Mouse (Mus musculus): ENCODE data around the gene Mrpl33. TPM values are rescaled to one million over a fixed set of nuclear protein-coding genes. Genes with fewer than 3 reads are reported as not detected.

Mrpl33 gene
- polyA plus RNA-seq, 1 experiment = 19.5 TPM

- Histone ChIP-seq H3K4me1 (ENCODE audit: control insufficient read depth, insufficient read depth, low read length) (no peaks in the 10 kb centered on the region), H3K4me3 (replicated peaks; ENCODE audit: extremely low read depth, low read depth, low read length) (no peak overlapping the region)
- DNase-seq = no peak
- TF ChIP-seq CTCF (IDR thresholded peaks at IDR 0.05; ENCODE audit: insufficient read depth, low read length) (no peak), POLR2A (IDR thresholded peaks at IDR 0.05; ENCODE audit: borderline replicate concordance, extremely low read depth, low read depth, low read length) (no peak)
- 79% methylated on average over 6 of the region's 6 CpGs for WGBS
Measured at GRCm38 (mm10) chr5:31644847-31645246, 48.1 kb downstream of the Mrpl33 start.

- Histone ChIP-seq H3K4me3 (replicated peaks; ENCODE audit: extremely low read depth, low read depth, low read length) (no peak overlapping the region), H3K4me1 (ENCODE audit: control insufficient read depth, insufficient read depth, low read length) (no peaks in the 10 kb centered on the region)
- WGBS = 94% methylated on average over 6 of the region's 6 CpGs
- DNase-seq = no peak
- TF ChIP-seq POLR2A (IDR thresholded peaks at IDR 0.05; ENCODE audit: borderline replicate concordance, extremely low read depth, low read depth, low read length) = no peak
- TF ChIP-seq CTCF (IDR thresholded peaks at IDR 0.05; ENCODE audit: insufficient read depth, low read length) = no peak
Measured at GRCm38 (mm10) chr5:31645798-31646197, 49.1 kb downstream of the Mrpl33 start.

DNA sequence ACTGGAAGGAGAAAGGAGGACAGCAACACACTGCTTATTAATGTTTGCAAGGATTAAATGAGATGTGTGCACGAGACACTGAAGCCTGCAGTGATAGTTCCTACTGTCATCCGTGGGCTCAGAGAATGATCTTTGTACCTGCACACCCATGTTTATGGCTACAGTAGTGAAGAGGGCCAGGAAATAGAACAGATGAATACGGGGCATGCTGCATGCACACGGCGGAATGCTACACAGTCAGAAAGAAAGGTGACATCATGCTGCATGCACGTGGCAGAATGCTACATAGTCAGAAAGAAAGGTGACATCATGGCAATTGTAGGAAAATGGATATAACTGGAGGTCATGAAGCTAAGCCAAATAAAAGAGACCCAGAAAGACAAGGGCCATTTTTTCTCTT lies 49.8 kb downstream of the Mrpl33 start:
- DNase-seq = no peak
- TF ChIP-seq POLR2A (IDR thresholded peaks at IDR 0.05; ENCODE audit: borderline replicate concordance, extremely low read depth, low read depth, low read length) (no peak), CTCF (IDR thresholded peaks at IDR 0.05; ENCODE audit: insufficient read depth, low read length) (no peak)
- WGBS = 72% methylated on average over 6 of the region's 6 CpGs

GRCm38 (mm10) chr5:31647327-31647726 lies 50.6 kb downstream of the Mrpl33 start:
- TF ChIP-seq CTCF (IDR thresholded peaks at IDR 0.05; ENCODE audit: insufficient read depth, low read length) = no peak
- TF ChIP-seq POLR2A (IDR thresholded peaks at IDR 0.05; ENCODE audit: borderline replicate concordance, extremely low read depth, low read depth, low read length) = no peak
- 53% methylated on average over 2 of the region's 2 CpGs for WGBS
- Histone ChIP-seq H3K4me3 (replicated peaks; ENCODE audit: extremely low read depth, low read depth, low read length) (no peak overlapping the region), H3K4me1 (ENCODE audit: control insufficient read depth, insufficient read depth, low read length) (no peaks in the 10 kb centered on the region)
- no peak for DNase-seq

More for the DNA sequence above, 49.8 kb downstream of the Mrpl33 start:
- no peaks in the 10 kb centered on the region for H3K4me1 ChIP-seq (ENCODE audit: control insufficient read depth, insufficient read depth, low read length)
- H3K4me3 ChIP-seq (replicated peaks; ENCODE audit: extremely low read depth, low read depth, low read length) = no peak overlapping the region

DNA sequence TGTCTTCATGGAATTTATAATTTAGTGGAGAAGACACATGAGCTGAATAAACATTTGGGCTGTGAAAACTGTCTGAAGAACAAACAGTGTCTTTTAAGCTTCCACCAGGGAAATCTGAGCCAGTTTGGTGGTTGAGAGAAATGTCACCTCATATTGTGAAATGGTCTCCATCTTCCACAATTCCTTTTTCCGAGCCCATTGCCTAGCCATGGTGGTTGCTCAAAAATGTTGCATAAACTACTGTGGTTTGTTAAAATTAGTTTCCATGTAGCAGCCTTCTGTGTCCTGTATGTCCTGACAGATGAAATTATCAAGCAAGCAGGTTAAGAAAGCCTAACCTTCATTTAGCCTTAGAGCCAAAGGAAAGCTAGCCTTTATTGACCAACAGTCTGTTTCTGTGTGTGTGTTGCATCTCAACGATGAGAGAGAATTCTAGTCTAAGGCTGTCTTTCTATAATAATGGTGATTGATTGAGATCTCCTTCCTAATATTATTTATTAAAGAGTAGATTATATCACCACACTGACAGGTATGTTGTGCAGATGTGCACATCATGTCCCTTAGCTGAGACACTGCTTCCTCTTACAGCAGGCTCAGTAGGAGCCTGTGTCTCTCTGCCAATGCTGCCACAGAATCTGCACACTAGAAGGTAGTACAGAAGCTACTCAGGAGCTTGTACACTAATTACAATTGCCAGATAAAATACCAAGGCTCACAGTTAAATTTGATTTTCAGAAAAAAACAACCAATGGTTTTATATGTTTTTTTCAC lies 54.0 kb downstream of the Mrpl33 start:
- Histone ChIP-seq H3K4me3 (replicated peaks; ENCODE audit: extremely low read depth, low read depth, low read length) (no peak overlapping the region), H3K4me1 (ENCODE audit: control insufficient read depth, insufficient read depth, low read length) (no peaks in the 10 kb centered on the region)
- TF ChIP-seq POLR2A (IDR thresholded peaks at IDR 0.05; ENCODE audit: borderline replicate concordance, extremely low read depth, low read depth, low read length) = no peak
- no peak for TF ChIP-seq CTCF (IDR thresholded peaks at IDR 0.05; ENCODE audit: insufficient read depth, low read length)
- DNase-seq = no peak
- WGBS = 84% methylated on average over 2 of the region's 2 CpGs

DNA sequence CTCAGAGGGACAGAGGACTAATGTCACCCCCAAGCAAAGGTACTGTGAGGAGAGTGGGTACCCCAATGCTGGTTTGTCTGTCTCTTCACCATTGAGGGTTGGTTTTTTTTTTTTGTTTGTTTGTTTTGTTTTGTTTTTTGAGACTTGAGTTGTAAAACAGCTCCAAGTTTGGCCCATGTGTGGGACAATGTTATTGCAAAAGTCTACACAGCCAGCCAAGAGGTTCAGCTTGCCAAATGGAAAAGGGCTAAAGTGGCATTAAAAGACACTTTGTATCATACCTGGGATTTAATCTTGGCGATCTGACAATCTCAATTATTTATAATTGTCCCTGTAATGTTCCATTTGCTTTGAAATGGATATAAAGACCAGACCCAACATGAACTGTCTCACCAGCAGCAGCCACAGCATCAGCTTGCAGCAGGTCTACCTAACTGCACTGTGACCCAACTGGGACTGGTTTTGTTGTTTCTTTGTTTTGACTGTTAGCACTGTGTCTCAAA lies 59.0 kb downstream of the Mrpl33 start:
- DNase-seq = no peak
- Histone ChIP-seq H3K4me1 (ENCODE audit: control insufficient read depth, insufficient read depth, low read length) (no peaks in the 10 kb centered on the region), H3K4me3 (replicated peaks; ENCODE audit: extremely low read depth, low read depth, low read length) (no peak overlapping the region)
- WGBS = 90% methylated on average over 1 of the region's 1 CpGs
- no peak for TF ChIP-seq CTCF (IDR thresholded peaks at IDR 0.05; ENCODE audit: insufficient read depth, low read length)
- TF ChIP-seq POLR2A (IDR thresholded peaks at IDR 0.05; ENCODE audit: borderline replicate concordance, extremely low read depth, low read depth, low read length) = no peak

DNA sequence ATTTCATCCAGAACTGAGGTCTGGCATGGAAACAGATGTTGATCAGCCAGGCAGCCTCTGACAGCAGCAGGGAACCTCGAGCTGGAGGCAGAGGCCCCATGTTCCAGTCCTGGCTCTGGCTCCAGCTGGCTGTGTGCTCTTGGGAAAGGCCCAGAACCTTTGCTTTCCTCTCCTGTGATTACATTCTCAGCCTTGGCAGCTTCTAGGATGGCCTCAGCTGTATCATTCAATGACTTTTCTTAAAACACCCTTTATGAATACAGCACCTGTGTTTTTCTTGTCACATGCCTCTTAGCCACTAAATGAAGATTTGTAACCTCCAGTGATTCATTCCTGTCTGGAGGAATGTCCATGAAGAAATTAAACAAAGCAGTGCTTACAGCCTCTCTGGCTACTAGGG lies 69.4 kb downstream of the Mrpl33 start:
- TF ChIP-seq CTCF (IDR thresholded peaks at IDR 0.05; ENCODE audit: insufficient read depth, low read length) (no peak), POLR2A (IDR thresholded peaks at IDR 0.05; ENCODE audit: borderline replicate concordance, extremely low read depth, low read depth, low read length) (no peak)
- no peak for DNase-seq
- H3K4me3 ChIP-seq (replicated peaks; ENCODE audit: extremely low read depth, low read depth, low read length) = no peak overlapping the region
- H3K4me1 ChIP-seq (ENCODE audit: control insufficient read depth, insufficient read depth, low read length) = no peaks in the 10 kb centered on the region
- 26% methylated on average over 1 of the region's 1 CpGs for WGBS

GRCm38 (mm10) chr5:31668325-31668968 lies 71.7 kb downstream of the Mrpl33 start:
- no peak for TF ChIP-seq POLR2A (IDR thresholded peaks at IDR 0.05; ENCODE audit: borderline replicate concordance, extremely low read depth, low read depth, low read length)
- no peak for TF ChIP-seq CTCF (IDR thresholded peaks at IDR 0.05; ENCODE audit: insufficient read depth, low read length)
- DNase-seq = no peak
- Histone ChIP-seq H3K4me3 (replicated peaks; ENCODE audit: extremely low read depth, low read depth, low read length) (no peak overlapping the region), H3K4me1 (ENCODE audit: control insufficient read depth, insufficient read depth, low read length) (no peaks in the 10 kb centered on the region)
- WGBS = 91% methylated on average over 13 of the region's 13 CpGs

DNA sequence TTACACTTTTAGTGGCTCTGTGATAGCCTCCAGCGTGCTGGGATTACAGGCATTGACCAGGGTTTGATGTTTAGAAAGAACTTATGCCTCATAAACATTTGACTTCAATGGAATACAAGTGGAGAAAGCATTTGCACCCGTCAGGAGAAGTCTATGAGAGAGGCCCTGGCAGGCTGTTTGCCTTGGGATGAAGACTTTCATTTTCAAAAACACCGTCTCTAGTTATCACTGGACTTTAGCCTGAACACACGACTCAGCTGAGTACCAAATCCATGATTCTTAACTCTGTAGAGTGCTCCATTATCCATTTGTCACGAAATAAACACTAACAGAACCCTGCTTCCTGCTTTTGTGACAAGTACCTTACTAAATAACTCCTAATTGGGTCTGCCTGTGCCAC lies 73.2 kb downstream of the Mrpl33 start:
- TF ChIP-seq CTCF (IDR thresholded peaks at IDR 0.05; ENCODE audit: insufficient read depth, low read length) (no peak), POLR2A (IDR thresholded peaks at IDR 0.05; ENCODE audit: borderline replicate concordance, extremely low read depth, low read depth, low read length) (no peak)
- Histone ChIP-seq H3K4me3 (replicated peaks; ENCODE audit: extremely low read depth, low read depth, low read length) (no peak overlapping the region), H3K4me1 (ENCODE audit: control insufficient read depth, insufficient read depth, low read length) (no peaks in the 10 kb centered on the region)
- WGBS = 58% methylated on average over 5 of the region's 5 CpGs
- no peak for DNase-seq

DNA sequence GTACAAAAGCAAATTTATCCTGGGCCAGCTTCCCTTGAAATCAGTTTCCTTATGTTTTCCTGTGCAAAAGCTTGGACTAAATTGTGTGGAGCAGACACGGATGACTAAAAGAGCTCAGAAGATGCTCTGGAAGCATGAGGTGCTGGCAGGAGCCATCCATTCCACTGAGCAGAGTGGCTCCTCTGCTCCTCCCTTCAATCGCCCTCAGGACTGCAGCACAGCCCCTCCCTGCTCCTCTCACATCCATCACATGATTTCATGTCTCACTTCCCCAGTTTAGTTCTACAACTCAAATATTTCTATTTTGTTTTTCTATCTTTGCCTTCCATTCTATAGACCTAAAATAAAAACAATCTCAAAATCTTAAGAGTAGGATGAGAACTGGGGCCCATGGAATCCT lies 74.4 kb downstream of the Mrpl33 start:
- 66% methylated on average over 2 of the region's 2 CpGs for WGBS
- no peak for DNase-seq
- no peak for TF ChIP-seq POLR2A (IDR thresholded peaks at IDR 0.05; ENCODE audit: borderline replicate concordance, extremely low read depth, low read depth, low read length)
- no peak for TF ChIP-seq CTCF (IDR thresholded peaks at IDR 0.05; ENCODE audit: insufficient read depth, low read length)
- no peaks in the 10 kb centered on the region for H3K4me1 ChIP-seq (ENCODE audit: control insufficient read depth, insufficient read depth, low read length)
- no peak overlapping the region for H3K4me3 ChIP-seq (replicated peaks; ENCODE audit: extremely low read depth, low read depth, low read length)

Data from lung, adult 2 months (tissue).